Mouse (Mus musculus) CD8-positive naive resting alpha-beta T cell, adult 2 months (primary cell): ENCODE measurements around the gene 9530068E07Rik.
"Not testable (repeated sequence)": the region's sequence is repeated elsewhere in the genome, so short reads cannot be mapped to it uniquely, and the experiment has no call there.

Source experiments
- DNase-seq, 2 experiments: peaks; one replicate each; pipeline ENCODE4 v3.0.0; 2022; ENCODE audit warnings: low read depth in 2 of 2, low spot score in 2 of 2

9530068E07Rik gene

GRCm38 (mm10) chr11:52370538-52370937 lies 25.7 kb upstream of the 9530068E07Rik start:
- no peak for DNase-seq

DNA sequence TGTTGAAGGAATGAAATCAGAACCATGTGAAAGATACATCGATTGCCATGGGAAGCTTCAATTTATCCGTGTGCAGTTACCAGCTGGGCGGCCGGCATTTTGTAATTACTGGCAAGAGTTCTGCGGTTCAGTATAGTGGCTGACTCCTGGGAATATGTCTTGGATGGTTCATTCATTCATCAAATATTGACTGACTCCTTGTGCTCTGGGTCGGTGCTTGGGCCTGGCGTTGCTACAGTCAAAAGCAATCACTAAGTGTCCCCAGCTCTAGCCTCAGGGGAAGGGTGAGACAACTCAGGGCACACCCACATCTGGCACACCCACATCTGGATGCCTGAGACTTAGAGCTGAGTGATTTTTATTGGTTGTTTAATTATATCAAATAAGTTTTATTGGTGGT lies 22.4 kb upstream of the 9530068E07Rik start:
- no peak for DNase-seq

DNA sequence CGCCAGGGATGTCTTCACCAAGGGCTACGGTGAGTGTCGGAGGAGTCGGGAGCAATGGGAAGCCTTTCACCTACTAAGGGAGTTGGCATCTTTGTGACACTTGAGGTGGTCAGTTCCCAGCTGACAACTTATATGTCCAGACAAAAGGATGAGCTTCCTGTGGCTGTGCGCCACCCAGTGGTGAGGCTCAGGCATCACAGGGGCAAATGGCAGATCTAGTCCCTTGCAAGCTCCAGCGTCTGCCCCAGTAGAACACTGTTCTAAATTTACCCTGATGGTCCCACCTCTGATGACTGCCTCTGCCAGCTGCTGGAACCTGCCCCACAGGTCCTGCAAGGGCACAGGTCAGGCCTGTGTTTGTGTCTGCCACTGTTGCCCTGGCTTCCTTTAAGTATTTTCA lies 21.9 kb upstream of the 9530068E07Rik start:
- DNase-seq, result peak; percentile 43 to 54

DNA sequence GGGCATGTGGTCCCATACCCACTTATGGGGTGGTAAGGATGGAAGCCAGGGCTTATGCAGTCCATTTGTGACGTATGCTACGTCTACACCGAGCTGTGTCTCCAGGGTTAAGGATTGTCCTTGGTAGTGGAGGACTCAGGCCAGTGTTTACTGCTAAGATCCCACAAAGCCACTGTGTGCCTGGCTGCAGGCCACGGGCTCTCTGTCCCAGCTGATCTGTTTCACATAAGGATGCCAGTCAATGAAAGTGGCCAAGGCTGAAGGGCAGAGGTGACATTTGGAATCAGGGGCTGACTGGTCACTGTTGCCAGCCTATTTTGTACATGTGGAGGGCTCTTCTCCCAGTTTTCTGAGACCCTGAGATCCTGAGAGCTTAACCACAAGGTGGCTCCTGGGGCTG lies 18.6 kb upstream of the 9530068E07Rik start:
- no peak for DNase-seq

- no peak for DNase-seq
Observed at GRCm38 (mm10) chr11:52379241-52379640, 17.0 kb upstream of the 9530068E07Rik start.

DNA sequence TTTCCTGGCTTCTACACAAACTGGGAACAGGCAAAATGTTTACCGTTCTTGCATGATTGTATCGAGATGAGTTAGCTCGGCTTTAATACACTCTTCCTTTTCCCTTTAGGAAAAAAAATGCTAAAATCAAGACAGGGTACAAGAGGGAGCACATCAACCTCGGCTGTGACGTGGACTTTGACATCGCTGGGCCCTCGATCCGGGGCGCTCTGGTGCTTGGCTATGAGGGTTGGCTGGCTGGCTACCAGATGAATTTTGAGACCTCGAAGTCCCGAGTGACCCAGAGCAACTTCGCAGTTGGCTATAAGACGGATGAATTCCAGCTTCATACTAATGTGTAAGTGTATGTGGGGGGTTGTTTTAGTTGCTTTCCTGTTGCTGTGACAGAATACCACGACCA lies 12.5 kb upstream of the 9530068E07Rik start:
- no peak for DNase-seq

GRCm38 (mm10) chr11:52384667-52385066 lies 11.6 kb upstream of the 9530068E07Rik start:
- DNase-seq, result no peak

GRCm38 (mm10) chr11:52386892-52387291 lies 9.3 kb upstream of the 9530068E07Rik start:
- DNase-seq, result no peak

- DNase-seq, result no peak
Observed at GRCm38 (mm10) chr11:52388150-52388549, 8.1 kb upstream of the 9530068E07Rik start.

DNA sequence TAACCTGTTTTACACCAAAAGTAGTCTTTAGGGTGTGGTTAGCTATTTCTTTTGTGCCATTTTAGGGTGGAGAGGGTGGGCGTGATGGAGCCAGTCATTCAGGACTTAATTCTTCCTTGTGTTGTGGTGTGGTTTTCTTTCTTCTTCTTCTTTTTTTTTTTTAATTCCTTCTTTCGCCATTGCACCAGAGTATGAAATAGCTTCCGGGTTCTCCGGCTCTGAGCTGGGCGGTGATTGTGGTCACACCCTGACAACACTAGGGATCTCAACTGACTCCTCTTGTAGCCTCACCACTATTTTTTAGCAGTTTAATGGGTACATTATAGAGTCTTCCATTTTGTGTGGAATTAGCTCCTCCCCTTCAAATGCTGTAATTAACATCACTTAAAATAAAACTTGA lies 7.2 kb upstream of the 9530068E07Rik start:
- DNase-seq, result not testable (repeated sequence)

DNA sequence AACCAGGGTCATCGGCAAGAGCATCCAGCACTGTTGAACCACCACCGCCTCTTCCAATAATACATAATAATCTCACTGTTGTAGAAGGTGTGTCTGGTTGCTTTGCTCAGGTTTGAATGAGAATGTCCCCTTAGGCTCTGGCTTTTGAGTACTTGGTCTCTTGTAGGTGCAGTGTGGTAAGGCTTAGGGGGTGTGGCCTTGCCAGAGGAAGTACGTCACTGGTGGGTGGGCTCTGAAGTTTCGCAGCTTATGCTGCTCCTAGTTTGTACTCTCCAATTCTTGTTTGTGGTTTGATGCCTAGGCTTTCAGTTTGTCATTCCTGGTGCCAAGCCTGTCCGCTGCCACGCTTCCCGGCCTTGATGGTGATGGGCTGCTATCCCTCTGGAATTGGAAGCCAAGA lies 6.3 kb upstream of the 9530068E07Rik start:
- no peak for DNase-seq

- DNase-seq, result no peak
Observed at GRCm38 (mm10) chr11:52394494-52394893, 1.7 kb upstream of the 9530068E07Rik start.

GRCm38 (mm10) chr11:52395343-52395742 lies 885 bp upstream of the 9530068E07Rik start:
- no peak for DNase-seq

- DNase-seq, result peak; percentile 33 to 51
Observed at GRCm38 (mm10) chr11:52396597-52397188, 465 bp downstream of the 9530068E07Rik start.

DNA sequence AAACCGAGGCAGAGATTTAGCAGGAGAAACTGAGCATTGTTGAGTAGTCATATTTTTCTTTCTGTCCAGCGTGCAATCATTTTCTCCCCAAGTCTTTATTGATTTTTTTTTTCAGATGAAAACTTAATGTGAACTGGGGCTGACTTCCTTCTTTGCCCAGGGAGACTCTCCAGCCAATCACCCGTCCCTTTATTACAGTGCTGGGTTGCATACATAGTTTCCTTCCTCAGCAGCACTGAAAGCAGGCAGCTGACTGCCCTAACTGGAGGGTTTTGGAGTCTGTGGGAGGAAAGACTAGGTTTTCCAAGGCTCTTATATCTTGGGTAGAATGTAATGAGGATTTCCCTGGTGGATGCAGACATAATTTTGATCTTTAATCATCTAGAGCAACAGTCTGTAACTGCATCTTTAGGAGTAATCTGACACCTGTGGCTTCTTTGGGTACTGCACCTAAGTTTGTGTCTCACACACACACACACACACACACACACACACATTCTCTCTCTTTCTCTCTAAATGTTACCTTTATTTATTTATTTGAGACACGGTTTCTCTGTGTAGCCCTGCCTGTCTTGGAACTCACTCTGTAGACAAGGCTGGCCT lies 1.3 kb downstream of the 9530068E07Rik start:
- DNase-seq, result peak in 1 of 2 experiments; percentile 48

DNA sequence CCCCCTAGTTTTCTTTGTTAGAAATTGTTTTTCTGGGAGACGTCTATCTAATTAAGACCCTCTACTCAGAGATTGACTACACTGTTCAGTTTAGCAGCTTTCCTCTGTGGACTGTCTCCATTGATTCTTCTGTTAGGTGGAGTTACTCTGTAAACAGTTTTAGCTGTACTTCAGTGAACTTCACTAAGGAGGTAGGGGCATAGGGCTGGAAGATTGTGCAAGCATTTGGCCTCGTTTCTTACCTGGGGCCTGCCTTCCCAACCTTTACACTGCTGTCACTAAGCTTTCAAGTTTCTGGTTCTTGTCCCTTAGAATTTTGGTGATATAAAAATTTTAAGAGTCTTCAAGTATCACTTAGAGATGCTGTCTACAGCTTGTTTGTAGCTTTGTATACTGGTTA lies 5.2 kb downstream of the 9530068E07Rik start:
- no peak for DNase-seq

DNA sequence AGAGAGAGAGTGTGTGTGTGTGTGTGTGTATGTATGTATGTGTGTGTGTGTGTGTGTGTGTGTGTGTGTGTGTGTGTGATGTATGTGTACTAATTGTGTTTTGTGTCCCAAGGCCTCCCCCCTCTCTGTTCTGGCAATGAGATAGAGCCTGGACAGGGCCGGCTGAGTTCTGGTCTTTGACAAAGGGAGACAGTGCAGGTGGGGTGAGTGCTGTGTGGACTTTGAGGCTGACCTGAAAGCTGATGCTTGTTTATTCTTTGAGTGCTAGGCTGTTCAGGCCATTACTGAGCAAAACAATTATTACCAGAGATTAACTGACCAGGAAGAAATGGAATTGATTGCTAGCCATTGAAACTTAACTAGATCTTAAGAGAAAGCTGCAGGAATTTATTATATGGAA lies 6.3 kb downstream of the 9530068E07Rik start:
- no peak for DNase-seq

DNA sequence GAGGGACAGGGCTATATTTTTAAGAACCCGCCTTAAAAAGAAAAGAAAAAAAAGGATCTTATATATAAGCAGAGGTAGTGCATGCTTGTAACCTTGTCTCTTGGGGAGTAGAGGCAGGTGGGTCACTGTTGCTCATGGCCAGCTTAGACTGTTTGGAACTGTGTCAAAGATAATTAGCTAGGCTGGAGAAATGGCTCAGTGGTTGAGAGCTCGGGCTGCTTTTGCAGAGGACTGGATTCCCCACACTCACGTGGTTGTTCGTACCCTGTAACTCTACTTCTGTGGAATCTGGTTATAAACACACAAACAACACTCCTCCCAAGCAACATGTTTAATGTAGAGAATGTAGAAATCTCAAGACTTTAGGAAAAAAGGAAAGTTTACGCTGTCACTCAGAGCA lies 8.0 kb downstream of the 9530068E07Rik start:
- DNase-seq, result no peak

DNA sequence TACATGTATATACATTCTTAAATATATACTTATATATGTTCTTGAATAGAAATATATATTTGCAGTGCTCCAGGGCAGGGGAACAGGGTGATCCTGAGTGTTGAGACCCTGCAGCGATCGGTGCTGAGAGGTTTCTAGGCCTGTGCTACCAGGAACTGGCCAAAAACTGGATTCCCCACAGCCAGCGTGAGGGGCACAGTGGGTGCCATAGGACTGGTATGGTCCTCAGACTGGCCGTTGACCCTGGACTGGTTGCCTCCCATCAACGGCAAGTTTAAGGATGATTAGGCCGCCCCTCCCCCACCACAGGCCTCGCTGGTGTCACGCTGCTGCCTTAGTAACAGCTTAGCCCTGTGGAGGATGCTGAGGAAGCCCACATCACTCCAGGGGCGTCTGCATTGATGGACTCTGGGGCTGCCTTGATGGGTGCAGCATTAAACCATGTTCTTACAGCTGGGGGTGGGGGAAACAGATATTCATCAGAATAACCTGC lies 9.0 kb downstream of the 9530068E07Rik start:
- DNase-seq, result no peak

- no peak for DNase-seq
Observed at GRCm38 (mm10) chr11:52409316-52409715, 13.1 kb downstream of the 9530068E07Rik start.

- DNase-seq, result no peak
Observed at GRCm38 (mm10) chr11:52418358-52418757, 22.1 kb downstream of the 9530068E07Rik start.

DNA sequence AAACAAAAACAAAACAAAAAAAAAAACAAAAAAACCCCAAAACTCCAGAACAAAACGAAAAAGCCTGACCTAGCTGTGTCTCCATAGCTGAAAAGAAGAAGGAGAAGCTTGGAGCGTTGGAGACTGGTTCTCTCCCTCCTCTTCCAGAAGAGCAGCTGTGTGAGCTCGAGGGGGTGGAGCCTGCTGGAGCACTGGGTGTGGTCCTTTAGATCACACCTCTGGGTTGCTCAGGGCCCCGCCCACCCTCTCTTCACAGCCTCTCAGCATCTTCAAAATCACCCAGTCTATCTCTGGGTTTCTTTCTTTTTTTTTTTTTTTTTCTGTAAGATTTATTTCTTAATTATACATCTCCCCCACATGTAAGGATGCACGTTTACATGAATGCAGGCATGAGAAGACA lies 23.0 kb downstream of the 9530068E07Rik start:
- DNase-seq, result no peak

DNA sequence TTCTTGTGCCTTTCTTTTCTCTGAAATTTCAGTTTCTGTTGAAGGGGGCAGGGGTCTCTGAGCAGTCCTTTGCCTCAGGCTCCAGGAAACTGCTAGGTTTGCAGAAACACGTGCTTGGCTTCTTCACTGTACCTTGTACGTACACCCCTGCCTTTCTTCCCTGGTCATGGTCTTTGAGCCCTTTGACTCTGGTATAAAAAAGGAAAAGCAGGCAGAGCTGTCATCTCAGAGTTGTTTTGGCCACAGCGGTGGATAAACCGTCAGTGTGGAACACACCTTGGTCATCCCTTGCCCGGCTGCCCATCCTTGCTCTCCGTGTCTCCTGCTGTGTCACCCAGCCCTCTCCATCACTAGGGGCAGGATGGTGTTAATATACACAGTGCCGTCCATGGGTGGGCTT lies 23.6 kb downstream of the 9530068E07Rik start:
- no peak for DNase-seq
